Mouse (Mus musculus): Measurements from ENCODE around the gene Pou5f1.

Gene Pou5f1

GRCm38 (mm10) chr17:35513886-35514285 is 8.1 kb downstream of the Pou5f1 start:
- peak; percentile 59 for DNase-seq

DNA sequence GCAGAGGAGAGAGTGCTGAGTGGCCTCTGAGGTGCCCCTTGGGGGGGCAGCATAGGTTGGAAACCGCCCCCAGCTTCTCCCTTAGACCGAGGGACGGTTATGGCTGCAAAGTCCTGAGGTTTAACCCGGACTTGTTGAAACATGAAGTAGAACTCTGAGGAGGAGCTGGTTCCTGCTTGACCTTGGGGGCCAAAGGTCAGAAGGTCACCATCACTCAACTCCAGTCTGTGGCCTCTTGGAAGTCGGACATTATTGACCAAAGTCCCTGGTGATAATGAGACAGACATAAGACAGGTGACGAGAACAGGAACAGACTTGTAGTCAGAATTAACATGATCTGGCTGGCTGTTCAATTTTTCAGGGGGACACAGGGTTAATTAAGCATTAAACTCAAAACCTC is 8.9 kb downstream of the Pou5f1 start:
- no peak for DNase-seq

DNA sequence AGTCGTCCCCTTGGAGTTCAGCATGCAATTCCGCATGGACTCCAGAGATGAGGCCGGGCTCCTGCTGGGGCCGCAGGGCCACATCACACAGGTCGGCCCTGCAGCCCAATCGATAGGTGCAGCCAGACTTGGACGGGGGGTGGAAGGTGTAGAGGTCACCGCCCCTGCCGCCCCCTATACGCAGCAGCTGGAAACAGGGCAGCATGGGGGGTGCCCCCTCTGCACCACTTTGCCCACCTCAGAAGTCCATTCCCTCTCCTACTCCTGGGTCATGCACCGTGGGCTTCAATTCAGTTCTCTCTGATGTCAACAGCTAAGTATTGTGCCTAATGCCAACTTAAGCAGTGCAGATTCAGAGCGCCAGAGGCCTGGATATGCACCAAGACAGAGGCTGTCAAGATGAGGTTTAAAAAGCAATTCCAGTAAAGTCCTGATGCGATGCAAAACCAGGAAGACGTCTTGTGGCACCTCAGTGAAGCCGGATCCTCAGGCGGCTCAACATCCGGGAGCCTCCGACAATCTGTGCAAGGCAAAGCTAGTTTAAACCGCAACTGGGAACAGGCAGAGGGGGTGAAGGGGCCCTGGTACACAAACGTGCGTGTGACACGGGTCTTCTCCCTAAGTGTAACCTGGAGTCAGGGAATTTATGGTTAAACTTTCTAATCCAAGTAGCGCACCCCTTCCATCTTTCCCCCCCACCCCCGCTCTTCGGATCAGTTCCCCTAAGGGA is 10.3 kb downstream of the Pou5f1 start:
- DNase-seq, result no peak

DNA sequence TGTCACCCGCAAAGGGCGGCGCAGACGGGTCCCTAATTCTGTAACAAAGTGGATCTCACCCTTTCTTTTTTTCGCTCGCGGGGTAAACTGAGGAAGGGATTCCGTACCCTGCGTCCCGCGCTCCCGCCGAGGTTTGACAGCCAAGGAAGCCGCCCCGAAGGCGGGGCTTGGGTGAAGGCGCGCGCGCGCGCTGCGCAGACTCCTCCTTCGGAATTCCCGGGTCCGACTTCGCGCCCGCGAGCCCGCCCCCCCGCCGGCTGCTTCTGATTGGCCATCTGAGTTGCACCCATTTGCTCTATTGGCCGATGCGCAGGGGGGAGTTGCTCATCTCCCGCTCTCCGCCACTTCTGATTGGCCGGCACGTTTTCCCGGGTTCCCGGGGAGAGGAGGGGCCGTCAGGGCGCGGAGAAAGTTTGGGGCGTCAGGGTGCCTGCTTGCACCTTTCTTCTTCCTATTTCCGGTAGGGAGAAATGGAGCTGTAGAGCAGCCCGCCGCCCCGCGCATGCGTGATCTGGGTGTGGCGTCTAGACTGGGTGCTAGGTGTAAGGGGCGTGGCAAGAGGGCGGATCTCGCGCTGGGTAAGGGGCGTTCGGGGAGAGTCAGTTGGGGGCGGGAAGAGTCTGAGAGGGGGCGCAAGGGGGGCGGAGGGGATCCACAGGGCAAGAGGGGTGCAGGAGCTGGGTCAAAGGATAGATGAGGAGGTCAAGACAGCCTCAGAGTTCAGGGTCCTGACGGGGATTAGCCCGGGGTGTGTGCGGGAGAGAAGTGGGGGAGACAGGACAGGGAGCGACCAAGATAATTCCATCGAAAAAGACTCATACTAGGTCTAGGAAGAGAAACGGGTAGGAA is 11.1 kb downstream of the Pou5f1 start, which contains the start of the genes Tcf19 and Cchcr1:
Gene Tcf19 (minus strand): TSS at position 173 of the 849 bp plus-strand sequence.
Gene Cchcr1 (plus strand): TSS at position 449 of the 849 bp plus-strand sequence.
- peak; percentile 92 for DNase-seq

DNA sequence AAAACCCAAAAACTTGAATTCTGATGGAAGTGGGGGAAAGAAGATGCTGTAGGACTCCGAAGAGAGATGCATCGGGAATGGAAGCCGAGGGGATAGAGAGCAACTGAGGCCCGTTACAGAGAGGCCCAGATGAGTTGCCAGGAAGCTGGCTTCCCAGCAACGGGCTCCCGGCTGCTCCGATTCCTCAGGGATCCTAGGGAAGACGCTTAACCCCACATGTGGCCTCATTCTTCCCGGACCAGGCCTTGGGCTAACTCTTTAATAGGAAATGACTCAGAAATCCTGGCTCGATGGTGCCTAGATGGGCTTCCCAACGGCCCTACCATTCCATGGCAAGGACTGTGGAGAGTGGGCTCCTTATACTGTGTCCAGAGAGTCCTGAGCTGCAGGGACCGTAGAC is 11.7 kb downstream of the Pou5f1 start:
- no peak for DNase-seq

DNA sequence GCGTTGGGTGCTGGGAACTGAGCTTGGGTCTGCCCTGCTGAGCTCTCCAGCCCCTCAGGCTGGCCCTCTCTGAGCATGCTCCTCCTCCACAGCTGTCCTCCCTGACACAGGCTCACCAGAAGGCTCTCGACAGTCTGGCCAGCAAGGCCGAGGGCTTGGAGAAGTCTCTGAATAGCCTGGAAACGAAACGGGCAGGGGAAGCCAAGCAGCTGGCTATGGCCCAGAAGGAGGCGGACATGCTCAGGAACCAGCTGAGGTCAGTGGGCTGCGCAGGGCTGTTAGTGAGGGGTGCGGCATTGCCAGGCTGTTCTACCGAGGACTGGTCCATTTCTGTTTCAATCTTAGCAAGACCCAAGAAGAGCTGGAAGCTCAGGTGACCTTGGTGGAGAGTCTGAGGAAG is 18.5 kb downstream of the Pou5f1 start:
- no peak for DNase-seq

DNA sequence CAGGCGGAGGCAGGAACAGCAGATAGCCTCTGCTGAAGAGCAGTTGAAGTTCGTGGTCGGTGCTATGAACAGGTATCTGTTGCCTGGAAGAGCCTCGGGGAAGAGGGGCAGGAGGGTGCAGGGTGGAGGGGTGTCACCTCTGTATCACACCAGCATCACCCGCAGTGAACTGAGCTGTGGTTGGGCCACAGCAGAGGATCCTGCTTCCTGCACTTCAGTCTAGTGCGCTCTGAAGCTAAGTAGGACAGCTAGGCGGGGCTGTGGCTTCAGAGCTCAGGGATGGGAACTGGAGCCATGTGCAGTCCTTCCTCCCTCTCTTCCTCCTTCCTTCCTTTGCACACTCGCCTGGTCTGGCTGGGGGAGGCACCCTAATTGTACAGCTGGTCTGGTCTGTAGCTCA is 20.8 kb downstream of the Pou5f1 start:
- DNase-seq, result no peak

DNA sequence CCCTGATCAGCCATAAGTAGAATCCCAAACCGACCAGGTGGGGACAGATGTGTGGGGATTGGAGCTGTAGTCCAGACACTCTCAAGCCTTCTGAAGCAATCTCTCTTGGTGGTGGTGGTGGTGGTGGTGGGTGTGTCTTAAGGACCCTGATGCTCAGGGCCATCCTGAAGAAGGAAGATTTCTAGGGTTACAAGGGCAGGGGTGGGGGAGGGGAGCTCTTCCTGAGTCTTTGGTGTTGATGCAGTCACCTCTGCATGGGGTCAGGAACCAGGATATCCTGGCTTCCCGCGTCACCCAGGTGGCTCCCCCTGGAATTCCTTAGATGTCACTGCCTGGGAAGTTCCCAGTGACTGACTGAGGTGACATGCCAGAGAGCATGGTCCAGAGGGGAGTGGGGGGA is 26.5 kb downstream of the Pou5f1 start:
- no peak for DNase-seq

DNA sequence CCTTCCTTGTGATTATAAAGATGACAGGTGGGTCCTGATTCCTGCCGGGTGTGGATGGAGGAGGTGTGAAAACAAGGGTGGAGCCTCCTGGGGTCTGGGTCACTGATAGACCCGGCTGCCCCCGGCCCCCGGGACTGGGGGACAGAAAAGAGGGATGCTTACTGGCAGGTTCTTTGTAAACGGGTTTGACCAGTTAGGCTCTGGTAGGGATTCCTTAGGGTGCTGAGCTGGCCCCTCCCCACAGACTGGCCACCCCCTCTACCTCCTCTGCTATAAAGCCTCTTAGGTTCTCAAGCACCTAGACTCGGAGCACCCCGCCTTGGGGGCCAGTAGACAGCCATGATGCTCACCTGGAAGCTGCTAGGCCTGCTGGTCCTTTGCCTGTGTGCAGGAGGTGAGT is 27.1 kb downstream of the Pou5f1 start, which contains the start of gene Psors1c2:
Gene Psors1c2 (plus strand): TSS at position 301 of the 400 bp plus-strand sequence.
- DNase-seq, result no peak

GRCm38 (mm10) chr17:35534343-35534742 is 28.5 kb downstream of the Pou5f1 start:
- DNase-seq, result peak; percentile 76

GRCm38 (mm10) chr17:35537421-35537820 is 31.6 kb downstream of the Pou5f1 start:
- no peak for DNase-seq

- DNase-seq, result no peak
Observed at GRCm38 (mm10) chr17:35538476-35538875, 32.7 kb downstream of the Pou5f1 start.

- no peak for DNase-seq
Observed at GRCm38 (mm10) chr17:35539540-35539939, 33.7 kb downstream of the Pou5f1 start.

DNA sequence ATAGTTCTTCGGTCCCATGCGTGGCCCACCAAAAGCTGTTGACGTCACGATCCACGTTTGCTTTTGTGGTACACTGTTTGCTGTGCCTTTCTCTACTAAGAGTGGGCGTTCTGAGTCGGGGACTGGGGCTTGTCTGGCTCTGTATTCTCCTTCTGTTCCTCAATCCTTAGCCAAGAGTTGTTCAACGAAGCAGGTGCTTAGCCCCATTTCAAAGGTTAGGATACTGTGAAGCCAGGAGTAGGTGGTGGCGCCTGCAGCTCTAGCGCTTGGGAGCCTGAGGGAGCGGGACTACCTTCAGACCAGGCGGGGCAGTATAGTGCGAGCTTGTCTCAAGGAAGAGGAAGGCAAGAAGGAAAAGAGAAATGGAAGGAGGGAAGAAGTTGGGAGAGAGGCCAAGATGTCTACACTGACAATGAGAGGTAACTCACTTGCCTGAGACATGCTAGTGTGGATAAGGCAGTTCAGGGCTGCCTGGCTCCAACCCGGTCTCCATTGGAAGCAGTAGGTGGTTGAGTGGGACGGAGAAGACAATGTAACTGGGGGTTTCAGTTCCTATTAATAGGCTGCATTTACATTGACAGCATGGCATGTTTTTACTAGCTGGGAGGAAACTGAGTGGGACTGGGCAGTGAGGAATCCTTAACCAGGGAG is 37.1 kb downstream of the Pou5f1 start:
- no peak for DNase-seq

DNA sequence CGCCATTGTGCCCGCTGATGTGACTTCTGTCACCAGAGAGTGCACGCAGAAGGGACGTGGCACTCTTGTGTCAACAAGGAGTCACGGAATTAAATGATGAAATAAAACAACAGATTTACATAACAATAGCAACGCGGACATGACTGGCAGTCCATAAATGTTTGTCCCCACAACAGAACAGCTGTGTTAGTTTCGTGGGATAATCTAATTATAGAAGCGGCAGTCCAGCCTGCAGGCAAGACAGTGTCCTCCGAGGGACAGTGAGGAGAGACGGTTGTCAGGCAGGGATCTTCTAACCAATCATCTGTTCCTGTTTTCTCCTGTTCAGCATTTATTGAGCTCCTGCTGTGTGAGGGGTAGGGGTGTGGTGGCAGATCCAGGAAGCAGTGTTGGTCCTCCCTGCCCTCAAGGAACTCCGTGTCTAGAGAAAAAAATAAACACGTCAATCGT is 37.6 kb downstream of the Pou5f1 start:
- no peak for DNase-seq

DNA sequence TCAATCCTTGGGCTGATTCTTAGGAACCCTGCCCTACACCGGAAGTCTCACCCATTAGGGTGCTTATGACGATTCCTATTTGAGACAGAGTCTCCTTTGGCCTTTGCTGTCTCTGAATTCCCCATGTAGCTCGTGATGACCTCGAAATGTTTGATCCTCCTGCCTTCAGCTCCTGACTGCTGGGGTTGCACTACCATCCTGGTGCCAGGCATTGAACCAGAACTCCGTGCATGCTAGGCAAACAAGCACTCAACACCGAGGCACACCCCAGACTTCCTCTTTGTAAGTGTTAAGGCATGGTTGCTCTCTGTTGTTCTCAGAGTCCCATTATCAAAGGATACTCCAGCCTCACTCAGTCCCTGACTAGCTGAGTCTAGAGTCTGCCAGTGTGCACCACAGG is 38.2 kb downstream of the Pou5f1 start:
- no peak for DNase-seq

- DNase-seq, result peak; percentile 62
Observed at GRCm38 (mm10) chr17:35544680-35545079, 38.9 kb downstream of the Pou5f1 start.

GRCm38 (mm10) chr17:35547465-35547864 is 41.6 kb downstream of the Pou5f1 start:
- DNase-seq, result no peak

DNA sequence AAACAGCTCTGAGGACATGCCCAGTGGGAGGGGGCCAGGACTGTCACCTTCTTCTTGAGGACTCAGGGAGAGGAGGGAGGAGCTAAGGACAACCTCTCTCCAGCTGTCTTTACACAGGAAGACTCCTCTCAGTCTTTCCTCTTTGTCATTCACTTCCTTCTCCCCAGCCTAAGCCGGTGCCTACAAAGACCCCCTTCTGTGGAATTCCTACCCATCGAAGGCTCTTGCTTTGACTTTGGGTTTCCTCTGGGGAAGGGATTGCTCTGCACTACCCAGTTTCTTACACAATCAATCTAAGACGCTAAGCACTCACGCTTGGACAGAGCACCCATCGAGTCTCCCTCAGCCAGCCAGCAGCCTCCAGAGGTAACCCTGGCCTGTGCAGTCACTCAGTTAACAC is 42.8 kb downstream of the Pou5f1 start:
- no peak for DNase-seq

DNA sequence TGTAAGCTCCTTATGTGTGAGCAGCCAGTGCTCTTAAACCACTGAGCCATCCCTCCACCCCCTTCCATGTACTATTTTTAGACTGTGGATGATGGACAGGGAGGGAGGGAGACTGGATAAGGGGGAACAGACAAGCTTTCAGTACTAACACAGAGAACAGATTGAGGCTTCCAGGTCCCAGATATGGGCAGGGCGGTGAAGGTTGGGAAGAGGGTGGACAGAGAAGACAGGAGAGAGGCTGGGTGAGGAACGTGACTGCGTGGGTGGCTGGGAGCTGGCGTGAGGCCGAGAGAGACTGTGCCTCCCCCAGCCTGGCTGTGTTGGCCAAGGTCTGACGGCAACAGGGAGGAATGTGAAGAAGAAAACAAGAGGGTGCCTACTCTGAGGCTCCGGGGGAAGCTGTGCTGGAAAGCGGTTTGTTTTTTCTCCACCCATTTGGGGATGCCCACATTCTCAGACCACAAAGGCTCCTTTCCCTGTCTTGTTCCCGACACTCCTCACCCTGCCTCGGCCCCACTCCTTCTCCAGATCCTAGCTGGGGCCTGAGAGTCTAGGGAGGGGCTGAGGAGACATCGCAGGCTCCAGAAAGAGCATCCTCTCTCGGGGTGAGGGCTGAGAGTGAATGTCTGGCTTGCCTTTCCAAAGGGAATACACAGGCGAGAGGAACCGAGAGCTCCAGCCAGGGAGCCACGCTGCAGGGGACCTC is 43.8 kb downstream of the Pou5f1 start:
- DNase-seq, result peak; percentile 78

DNA sequence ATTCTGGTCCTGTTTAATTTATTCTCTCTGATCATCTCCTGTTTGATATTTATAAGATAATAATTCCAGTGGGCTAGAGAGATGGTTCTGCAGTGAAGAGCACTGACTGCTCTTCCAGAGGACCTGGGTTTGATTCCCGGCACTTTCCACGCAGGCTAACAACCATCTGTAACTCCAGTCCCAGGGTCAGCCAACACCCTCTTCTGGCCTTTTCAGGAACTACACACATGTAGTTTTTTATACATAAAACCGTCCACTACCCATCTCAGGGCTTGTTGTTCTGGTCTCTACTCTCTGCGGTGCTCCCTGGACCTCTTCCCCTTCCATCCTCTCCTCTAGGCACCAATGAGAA is 44.3 kb downstream of the Pou5f1 start:
- no peak for DNase-seq

DNA sequence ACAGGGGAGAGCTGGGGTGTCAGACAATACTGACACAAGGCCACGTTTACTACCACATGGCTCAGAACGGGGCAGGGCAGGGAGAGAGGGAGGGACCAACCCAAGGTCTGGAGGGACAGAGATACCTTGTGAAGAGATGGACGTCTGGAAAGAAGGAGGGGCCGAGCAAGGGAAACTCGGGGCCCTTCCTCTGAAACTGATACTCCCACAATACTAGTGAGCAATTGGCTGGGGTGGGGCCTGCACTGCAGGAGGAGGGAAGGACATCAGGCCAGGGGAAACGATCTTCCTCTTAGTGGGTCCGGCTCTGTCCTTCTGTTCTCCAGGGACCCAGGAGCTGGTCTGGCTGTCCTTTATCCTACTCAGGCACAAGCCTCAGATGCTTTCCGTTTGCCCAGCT is 45.1 kb downstream of the Pou5f1 start:
- no peak for DNase-seq

DNA sequence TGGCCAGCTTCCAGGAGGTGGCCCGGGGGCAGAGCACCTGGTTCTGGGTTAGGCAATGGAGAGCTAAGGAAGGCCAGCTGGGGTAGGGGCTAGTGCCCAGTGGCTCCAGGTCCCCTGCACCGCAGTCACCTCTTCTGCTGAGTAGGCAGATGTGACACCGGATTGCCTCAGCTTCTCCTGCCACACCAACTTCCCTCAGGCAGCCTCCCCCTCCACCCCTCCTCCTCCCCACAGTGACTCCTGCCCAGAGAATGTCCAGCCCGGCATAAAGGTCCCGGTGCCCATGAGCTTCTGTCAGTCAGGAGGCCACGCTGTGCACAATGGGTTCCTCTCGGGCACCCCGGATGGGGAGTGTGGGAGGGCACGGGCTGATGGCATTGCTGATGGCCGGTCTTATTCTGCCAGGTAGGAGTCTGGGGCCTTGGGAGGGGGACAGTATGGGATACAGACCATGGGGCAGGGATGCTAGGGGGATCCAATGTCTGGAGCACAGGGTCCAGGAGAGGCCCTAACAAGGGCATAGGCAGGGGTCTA is 46.1 kb downstream of the Pou5f1 start, which contains the start of gene Cdsn:
Gene Cdsn (plus strand): TSS at position 248 of the 534 bp plus-strand sequence.
- DNase-seq, result no peak

Data from cerebellum, adult 8-10 months (tissue).